Mouse (Mus musculus) spleen, adult 2 months (tissue): Measurements from ENCODE around the gene Gm13696.

Experiments
- CTCF ChIP-seq: fragments of 200-500 bp; IDR thresholded peaks from 2 replicates; pipeline ENCODE4 v1.5.1; 2011; ENCODE audit warnings: mild to moderate bottlenecking, inconsistent platforms; ENCODE audit not compliant: insufficient read depth, insufficient read length, insufficient replicate concordance; ENCODE audit errors: extremely low read depth
- POLR2A ChIP-seq: fragments of 200-500 bp; IDR thresholded peaks from 2 replicates; pipeline ENCODE4 v1.6.1; 2011; ENCODE audit warnings: low read depth, low read length, inconsistent platforms

- TF ChIP-seq CTCF (no peak), POLR2A (no peak)
These were observed 36.9 kb downstream of the Gm13696 start for GRCm38 (mm10) chr2:84009818-84010217.
